Mouse (Mus musculus): ENCODE measurements at regions not wholly inside any gene's neighbourhood (a gene's known extent, or its start where the extent isn't known, plus 50 kb on each side); places are given as distances from the start of the nearest gene placed in this dataset.

DNA sequence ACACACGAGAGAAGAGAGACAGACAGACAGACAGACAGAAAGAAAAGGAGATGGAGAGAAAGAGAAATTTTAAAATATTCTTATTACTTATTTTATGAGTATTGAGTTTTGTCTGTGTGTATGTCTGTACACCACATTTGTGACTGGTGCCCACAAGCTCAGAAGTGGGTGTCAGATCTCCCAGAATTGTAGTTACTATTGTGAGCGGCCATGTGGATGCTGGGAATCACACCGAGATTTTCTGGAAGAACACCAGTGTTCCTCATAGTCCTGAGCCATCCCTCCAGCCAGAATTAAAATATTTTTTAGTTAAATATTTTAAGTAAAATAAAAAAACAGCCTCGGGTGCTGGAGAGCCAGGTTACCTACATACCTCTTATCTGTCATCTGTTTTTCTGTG lies 110.6 kb upstream of the Med13l start:
- DNase-seq = no peak
- intact Hi-C loops (cut with DNase I) = no loop called here

- no peak for DNase-seq
- intact Hi-C loops (cut with DNase I) = no loop called here
Observed at GRCm38 (mm10) chr5:118452052-118452451, 108.4 kb upstream of the Med13l start.

DNA sequence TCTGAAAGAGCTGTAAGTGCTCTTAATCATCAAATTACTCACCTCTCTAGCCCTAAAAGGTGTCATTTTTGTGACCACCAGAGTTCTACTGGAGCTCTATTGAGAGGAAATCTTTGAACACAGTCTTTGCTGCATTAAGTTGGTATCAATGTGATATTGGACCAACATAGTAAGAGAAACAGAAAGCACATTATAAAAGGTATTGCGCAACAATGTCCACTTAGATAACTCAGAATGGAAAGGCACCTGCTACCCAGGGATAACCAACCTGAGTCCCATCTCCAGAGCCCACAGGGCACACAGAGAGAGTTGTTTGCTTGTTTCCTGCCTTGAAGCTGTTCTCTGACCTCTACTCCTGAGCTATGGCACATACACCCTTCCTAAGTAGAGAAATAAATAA lies 106.4 kb upstream of the Med13l start:
- no peak for DNase-seq
- intact Hi-C loops (cut with DNase I) = no loop called here

GRCm38 (mm10) chr5:118458727-118459390 lies 101.6 kb upstream of the Med13l start:
- intact Hi-C loops (cut with DNase I) = no loop called here

GRCm38 (mm10) chr5:118459391-118459792 lies 101.1 kb upstream of the Med13l start:
- DNase-seq = peak; percentile 36 to 50
- intact Hi-C loops (cut with DNase I) = no loop called here

More at GRCm38 (mm10) chr5:118458727-118459390, 101.6 kb upstream of the Med13l start:
- peak; percentile 81 to 83 for DNase-seq

GRCm38 (mm10) chr5:118461967-118462366 lies 98.5 kb upstream of the Med13l start:
- intact Hi-C loops (cut with DNase I) = loop anchor here (5.0 kb wide), 1 partner anchor 195 kb away; no protein-coding TSS in a partner anchor
- no peak for DNase-seq

GRCm38 (mm10) chr5:118464931-118465801 lies 95.3 kb upstream of the Med13l start:
- intact Hi-C loops (cut with DNase I) = loop anchor here (5.0 kb wide), 2 partner anchors 97 to 192 kb away; partner anchors contain the start of gene Med13l
- DNase-seq = peak; percentile 66 to 77

DNA sequence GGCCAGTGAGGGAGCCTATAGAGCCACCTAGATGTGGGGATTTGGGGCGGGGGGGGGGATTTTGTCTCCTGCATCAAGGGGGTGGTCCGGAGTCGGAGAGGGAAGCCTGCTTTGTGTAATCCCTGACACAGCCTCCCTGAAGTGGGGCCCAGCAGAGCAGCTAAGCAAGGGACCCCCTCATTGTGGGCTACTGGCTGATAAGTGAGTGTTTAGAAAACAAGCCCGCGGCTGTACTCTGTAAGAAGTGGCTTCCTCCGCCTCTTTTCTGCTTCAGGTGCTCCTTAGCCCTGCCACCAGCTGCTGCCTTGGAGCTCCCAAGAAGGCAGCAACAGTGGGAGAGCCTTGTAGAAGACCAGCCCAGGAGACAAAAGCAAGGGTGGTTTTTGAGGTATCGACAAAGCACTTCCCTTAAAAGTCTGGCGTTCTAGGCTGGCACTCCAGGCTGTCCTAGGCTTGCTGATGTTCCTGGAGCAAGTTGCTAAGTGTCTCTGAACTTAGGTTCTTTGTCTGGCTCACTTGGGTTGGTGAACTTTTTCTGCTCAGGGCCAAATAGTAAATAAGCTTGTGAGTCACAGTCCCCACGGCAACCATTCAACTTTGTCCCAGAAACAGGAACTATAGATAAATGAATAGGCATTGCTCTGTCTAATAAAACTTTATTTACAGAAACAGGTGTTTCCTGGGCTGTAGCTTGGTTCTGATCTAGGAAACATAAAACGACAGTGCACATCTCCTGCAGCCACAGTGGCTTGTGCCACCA lies 94.3 kb upstream of the Med13l start:
- intact Hi-C loops (cut with DNase I) = loop anchor here (5.0 kb wide), 1 partner anchor 96 kb away; the partner anchor contains the start of gene Med13l
- DNase-seq = peak; percentile 24 to 37

DNA sequence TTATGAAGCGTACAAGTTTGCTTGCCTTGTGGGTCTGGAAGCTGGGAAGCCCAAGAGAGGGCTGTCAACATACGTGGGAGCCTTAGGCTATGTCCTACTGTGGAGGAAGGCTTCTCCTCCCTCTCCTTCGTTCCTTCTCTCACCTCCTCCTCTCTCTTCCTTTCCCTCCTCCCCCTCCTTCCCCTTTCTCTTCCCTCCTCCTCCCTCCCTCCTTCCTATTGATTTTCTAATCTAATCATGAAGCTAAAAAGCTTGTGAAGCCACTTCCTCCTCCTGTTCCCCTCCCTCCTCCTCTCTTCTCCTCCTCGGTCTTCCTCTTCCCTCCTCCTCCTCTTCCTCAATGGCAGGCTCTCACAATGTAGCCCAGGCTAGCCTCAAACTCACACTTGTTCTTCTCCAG lies 91.7 kb upstream of the Med13l start:
- no peak for DNase-seq
- intact Hi-C loops (cut with DNase I) = loop anchor here (5.0 kb wide), 1 partner anchor 94 kb away; the partner anchor contains the start of gene Med13l

- intact Hi-C loops (cut with DNase I) = no loop called here
- DNase-seq = no peak
Observed at GRCm38 (mm10) chr5:118471569-118471968, 88.9 kb upstream of the Med13l start.

- no peak for DNase-seq
- intact Hi-C loops (cut with DNase I) = no loop called here
Observed at GRCm38 (mm10) chr5:118472291-118472690, 88.2 kb upstream of the Med13l start.

DNA sequence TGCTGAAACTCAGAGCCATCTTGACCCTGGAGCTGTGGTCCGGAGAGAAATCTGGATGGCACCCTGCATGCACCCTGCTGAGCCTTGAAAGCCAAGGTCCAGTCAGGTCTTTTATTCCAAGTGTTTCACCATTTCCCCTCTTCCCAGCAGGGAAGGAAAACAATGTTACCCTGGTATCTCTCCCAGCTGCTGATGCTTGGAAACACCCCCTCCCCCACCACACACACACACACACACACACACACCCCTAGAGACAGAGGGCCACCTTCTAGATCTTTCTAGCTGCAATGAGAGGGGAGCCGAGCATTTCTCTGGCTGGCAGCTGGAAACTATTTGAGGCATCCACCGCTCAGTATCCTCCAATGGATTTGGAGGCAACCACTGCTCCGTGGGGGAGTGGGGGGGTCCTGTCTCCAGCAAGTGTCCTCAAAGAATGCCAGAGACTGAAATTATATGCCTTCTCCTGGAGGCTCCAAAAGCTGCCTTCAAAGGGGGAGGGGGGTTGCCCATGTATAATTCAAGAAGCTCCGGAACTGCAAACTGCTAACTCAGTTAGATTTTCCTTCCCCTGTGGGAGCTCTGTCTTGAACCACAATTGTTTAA lies 87.2 kb upstream of the Med13l start:
- intact Hi-C loops (cut with DNase I) = no loop called here
- no peak for DNase-seq

GRCm38 (mm10) chr5:118476597-118476996 lies 83.9 kb upstream of the Med13l start:
- intact Hi-C loops (cut with DNase I) = no loop called here
- DNase-seq = peak; percentile 78 to 86

DNA sequence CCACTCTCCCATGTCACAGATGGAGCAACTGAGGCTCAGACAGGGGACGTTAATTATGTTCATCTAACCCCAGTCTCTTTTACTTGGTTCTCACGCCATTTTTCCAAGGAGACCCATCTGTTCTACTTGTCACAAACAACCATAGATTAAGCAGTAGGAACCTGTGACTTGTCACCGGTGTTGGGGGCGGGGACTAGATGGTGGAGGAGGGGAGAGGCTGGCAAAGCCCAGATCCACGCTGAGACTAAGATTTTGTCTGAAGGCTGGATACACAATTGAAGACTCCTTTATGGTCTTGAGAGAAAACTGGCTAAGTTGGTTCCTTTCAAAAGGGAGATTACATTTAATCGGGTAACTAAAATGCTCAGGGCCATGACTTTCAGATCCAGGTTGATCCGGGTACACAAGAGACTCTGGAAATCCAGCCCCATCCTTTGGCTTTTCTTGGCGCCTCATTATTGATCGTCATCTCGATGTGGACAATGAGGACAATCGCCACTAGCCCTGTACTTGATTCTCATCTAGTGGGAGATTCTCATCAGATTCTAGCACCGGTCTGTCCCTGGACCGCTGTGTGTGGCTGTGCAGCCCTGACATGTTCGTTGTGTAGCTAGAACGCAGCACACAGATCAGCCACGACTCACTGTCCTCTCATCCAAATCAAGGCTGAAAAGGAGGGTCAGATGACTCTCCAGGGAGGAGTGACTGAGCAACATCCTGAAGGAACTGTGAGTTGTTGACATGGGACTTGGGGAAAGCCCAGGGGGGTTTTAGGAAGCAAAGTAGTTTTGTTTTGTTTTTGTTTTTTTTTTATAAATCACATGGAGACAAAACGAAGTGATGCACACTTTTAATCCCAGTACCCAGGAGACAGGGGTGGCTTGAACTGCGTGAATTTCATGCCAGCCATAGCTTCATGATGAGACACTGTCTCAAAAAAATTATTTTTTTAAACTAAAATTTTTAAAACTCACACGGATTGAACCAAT lies 83.1 kb upstream of the Med13l start:
- intact Hi-C loops (cut with DNase I) = no loop called here
- DNase-seq = peak in 1 of 2 experiments; percentile 41

GRCm38 (mm10) chr5:118478120-118478768 lies 82.2 kb upstream of the Med13l start:
- peak; percentile 84 to 86 for DNase-seq
- intact Hi-C loops (cut with DNase I) = no loop called here

- intact Hi-C loops (cut with DNase I) = loop anchor here (5.0 kb wide), 1 partner anchor 82 kb away; the partner anchor contains the start of gene Med13l
Observed at GRCm38 (mm10) chr5:118480000-118480399, 80.5 kb upstream of the Med13l start.

DNA sequence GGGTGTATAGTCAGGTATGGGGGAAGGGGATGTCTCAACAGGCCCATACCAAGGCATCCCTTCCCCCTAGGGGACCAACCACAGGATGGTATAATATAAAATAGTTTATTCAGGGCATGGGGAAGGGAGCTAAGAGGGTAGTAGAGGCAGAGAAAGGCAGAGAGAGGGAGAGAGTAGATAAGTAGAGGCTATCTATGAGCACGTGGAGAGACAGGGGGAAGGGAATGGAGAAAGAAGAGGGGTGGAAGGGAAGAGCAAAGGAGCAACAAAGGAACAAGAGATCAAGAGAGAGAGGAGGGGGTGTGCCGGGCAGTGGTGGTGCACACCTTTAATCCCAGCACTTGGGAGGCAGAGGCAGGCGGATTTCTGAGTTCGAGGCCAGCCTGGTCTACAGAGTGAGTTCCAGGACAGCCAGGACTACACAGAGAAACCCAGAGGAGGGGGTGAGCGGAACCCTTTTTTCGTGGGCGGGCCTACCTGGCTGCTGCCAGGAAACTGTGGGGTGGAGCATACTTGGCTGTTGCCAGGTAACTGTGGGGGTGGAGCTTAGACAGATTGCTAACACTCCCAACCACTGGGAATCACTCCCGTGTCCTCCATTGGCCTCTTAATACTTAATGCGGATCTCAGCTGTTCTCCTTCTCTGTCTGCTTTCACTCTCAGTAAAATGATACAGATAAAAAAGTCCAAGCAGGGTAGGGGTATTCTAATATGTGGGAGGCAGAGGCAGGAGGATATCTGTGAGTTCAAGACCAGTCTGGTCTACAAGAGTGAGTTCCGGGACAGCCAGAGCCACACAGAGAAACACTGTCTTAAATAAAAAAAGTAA lies 79.3 kb upstream of the Med13l start:
- intact Hi-C loops (cut with DNase I) = loop anchor here (5.0 kb wide), 1 partner anchor 81 kb away; the partner anchor contains the start of gene Med13l
- no peak for DNase-seq

More at GRCm38 (mm10) chr5:118480000-118480399, 80.5 kb upstream of the Med13l start:
- no peak for DNase-seq

- intact Hi-C loops (cut with DNase I) = loop anchor here (5.0 kb wide), 1 partner anchor 81 kb away; the partner anchor contains the start of gene Med13l
- no peak for DNase-seq
Observed at GRCm38 (mm10) chr5:118481794-118482049, 78.8 kb upstream of the Med13l start.

All from heart, postnatal 10 days (tissue).